Mouse (Mus musculus) thymus, postnatal 36 days (tissue): ENCODE measurements around the gene Thap7.

ENCODE experiments used
- DNase-seq, 2 experiments: peaks; one replicate each; pipeline ENCODE4 v3.0.0; 2022; ENCODE audit warnings: mixed read lengths in 2 of 2

Thap7 gene

GRCm38 (mm10) chr16:17488478-17489468 is 42.2 kb downstream of the Thap7 start:
- peak; percentile 32 to 37 for DNase-seq

DNA sequence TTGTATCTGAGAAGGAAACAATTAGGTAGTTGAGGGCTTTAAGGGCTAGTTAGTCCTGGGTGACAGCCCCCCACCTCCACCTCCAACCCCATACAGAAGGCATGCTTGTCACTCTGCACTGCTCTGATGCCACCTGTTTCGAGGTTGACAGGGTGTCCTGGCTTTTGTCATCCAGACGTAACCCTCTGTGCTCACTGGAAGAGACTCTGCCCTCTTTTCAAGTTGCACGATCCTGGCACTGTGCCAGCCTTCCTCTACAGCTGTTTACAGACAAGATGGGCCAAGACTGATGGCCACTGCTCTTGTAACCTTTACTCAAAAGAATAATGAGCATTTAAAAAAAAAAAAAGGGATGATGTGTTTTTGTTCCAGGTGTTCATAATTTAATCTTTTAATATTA is 44.4 kb downstream of the Thap7 start:
- peak; percentile 54 to 69 for DNase-seq

- no peak for DNase-seq
These were observed 49.5 kb downstream of the Thap7 start for GRCm38 (mm10) chr16:17481465-17481864.

GRCm38 (mm10) chr16:17478331-17478943 is 52.5 kb downstream of the Thap7 start:
- no peak for DNase-seq
